Mouse (Mus musculus) cerebellum, postnatal 36 days (tissue): Measurements from ENCODE around the gene Cldn24.

Experiments used
- DNase-seq, 2 experiments: peaks; one replicate each; pipeline ENCODE4 v3.0.0; 2021 to 2022; ENCODE audit warnings: mixed read lengths in 2 of 2

The Cldn24 gene

GRCm38 (mm10) chr8:47833944-47834343 lies 12.0 kb downstream of the Cldn24 start:
- no peak for DNase-seq

- no peak for DNase-seq
These were observed 21.1 kb downstream of the Cldn24 start for GRCm38 (mm10) chr8:47843063-47843462.

- DNase-seq = no peak
These were observed 21.7 kb downstream of the Cldn24 start for GRCm38 (mm10) chr8:47843651-47844050.

DNA sequence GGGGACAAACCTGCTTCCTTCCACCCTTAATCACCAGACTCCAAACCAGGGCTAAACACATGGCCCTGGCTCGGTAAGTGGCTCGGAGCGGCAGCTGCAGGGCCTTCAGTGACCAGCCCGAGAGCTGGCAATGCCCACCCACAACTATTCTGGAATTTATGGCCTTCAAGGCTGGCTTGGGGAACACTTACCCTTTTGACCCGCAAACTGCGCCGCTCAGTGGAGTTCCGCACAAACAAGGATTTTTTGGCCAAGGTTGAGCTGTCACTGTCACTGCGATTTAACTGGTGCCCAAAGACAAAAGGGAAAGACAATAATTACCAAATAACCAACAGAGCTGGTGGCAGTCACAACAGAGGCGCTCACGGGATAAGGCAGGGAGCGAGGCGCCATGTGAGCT lies 24.0 kb downstream of the Cldn24 start:
- no peak for DNase-seq

DNA sequence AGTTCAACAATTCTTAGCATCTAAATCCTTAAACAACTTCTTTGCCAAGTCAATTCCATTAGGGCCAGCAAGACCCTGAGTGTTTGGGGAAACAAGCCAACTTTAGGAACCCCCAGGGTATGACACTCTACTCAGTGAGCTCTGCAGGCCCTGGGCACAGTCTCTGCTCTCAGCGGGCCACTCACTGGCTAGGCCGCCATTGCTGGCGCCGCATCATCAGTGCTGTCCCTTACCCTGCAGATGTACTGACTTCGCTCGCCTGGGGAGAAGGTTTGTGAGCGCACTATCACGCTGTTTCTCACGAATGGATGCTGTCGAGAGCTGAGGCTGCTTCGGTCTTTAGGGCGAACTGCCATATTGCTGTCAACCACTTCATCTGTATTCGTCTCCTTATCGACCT lies 25.2 kb downstream of the Cldn24 start:
- DNase-seq = no peak

DNA sequence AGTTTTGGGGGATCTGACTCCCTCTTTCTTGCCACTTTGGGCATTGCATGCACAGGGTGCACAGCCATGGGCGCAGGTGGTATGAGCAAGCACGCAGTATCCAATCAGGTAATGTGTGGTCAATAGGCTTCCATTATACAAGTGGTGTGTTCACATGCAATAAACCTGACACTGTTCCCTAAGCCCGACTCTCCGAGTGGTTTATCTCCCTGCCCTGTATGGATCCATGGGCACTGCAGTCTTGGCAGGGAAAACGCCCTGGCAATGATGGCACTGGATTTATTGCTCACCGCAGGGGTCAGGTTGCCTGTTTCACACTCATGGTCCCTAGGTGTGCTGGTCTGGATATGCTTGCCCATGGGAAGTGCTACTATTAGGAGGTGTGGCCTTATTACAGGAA lies 26.0 kb downstream of the Cldn24 start:
- DNase-seq = no peak

- no peak for DNase-seq
These were observed 27.9 kb downstream of the Cldn24 start for GRCm38 (mm10) chr8:47849842-47850241.

GRCm38 (mm10) chr8:47851824-47852502 lies 30.0 kb downstream of the Cldn24 start:
- no peak for DNase-seq

DNA sequence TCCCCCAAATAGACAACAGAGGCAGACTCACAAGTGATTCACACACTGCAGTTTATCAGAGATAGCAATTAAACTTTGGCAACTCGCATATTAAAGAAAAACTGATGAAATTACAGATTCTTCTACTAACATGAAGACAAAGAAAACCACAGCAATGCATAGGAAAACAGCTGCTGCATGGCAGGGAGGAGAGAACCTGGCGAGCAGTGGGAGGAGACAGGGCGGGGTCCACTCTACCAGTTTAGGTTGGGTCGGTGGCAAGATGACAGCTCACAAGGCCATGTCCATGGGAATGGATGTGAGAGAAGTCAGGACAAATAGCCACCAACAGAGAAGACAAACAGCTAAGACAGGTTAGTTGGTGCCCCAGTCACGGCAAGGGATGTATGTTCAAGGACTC lies 30.8 kb downstream of the Cldn24 start:
- DNase-seq = no peak

DNA sequence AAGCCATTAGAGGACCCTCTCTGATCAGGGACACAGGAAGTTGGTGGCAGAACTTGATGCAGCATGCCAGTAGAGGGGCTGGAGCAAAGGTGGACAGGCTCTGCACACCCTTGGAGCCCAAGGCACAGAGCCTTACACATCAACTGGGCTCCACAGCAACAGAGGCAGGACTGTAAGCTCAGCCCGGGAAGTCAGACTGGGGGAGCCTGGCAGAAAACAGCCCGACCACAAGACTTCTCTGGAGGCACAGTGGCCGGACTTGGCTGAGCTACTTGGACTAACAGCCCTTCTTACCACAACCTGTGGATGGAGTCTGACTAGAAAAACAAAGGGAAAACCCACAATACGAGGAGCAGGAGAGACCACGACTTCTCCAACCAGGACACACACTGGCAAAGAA lies 31.4 kb downstream of the Cldn24 start:
- no peak for DNase-seq

DNA sequence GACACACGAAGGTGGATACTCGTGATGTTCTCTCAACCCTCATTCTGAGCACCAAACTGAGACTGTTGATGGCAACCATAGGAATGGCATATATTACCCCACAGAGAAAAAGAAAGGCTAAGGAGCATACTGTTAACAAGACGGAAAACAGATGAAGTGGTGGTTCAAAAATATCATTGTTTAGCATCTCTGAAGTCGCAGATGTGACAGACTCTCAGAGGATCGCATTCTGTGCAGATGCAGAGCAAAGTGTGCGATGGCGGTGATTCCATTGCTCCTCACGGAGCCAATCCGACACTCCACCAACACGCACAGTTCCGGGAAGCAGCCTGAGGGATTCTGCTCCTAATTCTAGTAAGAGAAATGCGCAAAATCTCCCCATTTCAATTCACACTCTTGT lies 37.3 kb downstream of the Cldn24 start:
- no peak for DNase-seq

DNA sequence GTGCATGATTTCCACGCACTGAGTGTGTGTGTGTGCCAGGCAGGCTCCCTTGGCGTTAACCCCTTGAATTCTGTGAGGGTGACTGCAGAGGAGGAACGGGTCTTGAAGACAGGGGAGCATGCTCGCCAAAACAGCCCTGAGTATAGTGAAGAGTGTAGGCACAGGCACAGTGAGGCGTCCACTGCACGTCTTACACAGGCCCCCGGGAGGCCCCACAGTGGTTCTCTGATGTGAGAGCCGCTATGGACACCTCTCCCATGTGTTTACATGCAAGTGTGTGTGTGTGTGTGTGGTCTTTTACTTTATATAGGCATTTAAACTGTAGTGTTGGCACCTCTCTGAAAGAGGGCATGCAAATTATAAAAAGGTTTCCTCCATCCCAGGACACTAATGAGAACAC lies 44.6 kb downstream of the Cldn24 start:
- DNase-seq = no peak

GRCm38 (mm10) chr8:47867067-47867466 lies 45.1 kb downstream of the Cldn24 start:
- peak; percentile 79 to 82 for DNase-seq
